In genomic region chr10:97479004-97479766, GRCm38 (mm10) we compare ENCODE assay signal across 8 mouse cellular contexts. TPM values are rescaled to one million over a fixed set of nuclear protein-coding genes. Genes with fewer than 3 reads are reported as not detected.
DNase-seq lines count a peak whose midpoint lies in the region; ATAC-seq and TF ChIP-seq lines count a peak whose summit lies in the region.

Gene Dcn (plus strand): TSS chr10:97479609.

- H3K27ac ChIP-seq in forebrain, embryonic 10.5 days, result peak within 1 kb of the TSS; percentile 76
- peak within 1 kb of the TSS; percentile 75 for H3K27ac ChIP-seq in heart, embryonic 16.5 days (ENCODE audit: low read length)
- peak within 1 kb of the TSS; percentile 79 for H3K27ac ChIP-seq in lung, embryonic 15.5 days

- H3K4me2 ChIP-seq in heart, embryonic 16.5 days (ENCODE audit: low read depth, low read length), result peak within 1 kb of the TSS; percentile 56
- peak within 1 kb of the TSS; percentile 48 for H3K4me2 ChIP-seq in lung, embryonic 15.5 days

- no peak within 1 kb of the TSS for H3K4me3 ChIP-seq in lung, adult 2 months (replicated peaks; ENCODE audit: extremely low read depth, low read depth, low read length)
- peak within 1 kb of the TSS; percentile 16; the same call in 1 of the 2 replicates for H3K4me3 ChIP-seq in forebrain, embryonic 10.5 days
- H3K4me3 ChIP-seq in heart, embryonic 16.5 days (ENCODE audit: low read length), result peak within 1 kb of the TSS; percentile 40
- peak within 1 kb of the TSS; percentile 23 for H3K4me3 ChIP-seq in lung, embryonic 15.5 days

- H3K36me3 ChIP-seq in forebrain, embryonic 10.5 days (replicated peaks), result no peaks in the 10 kb centered on the region
- no peaks in the 10 kb centered on the region for H3K36me3 ChIP-seq in heart, embryonic 16.5 days (ENCODE audit: control insufficient read depth, insufficient read depth)
- H3K36me3 ChIP-seq in lung, embryonic 15.5 days, result no peaks in the 10 kb centered on the region

- WGBS in lung, adult 2 months, result 13% methylated on average over 7 of the region's 7 CpGs
- 9% methylated on average over 7 of the region's 7 CpGs for WGBS in forebrain, embryonic 10.5 days
- WGBS in heart, embryonic 16.5 days, result 15% methylated on average over 7 of the region's 7 CpGs
- WGBS in large intestine, adult 2 months, result 23% methylated on average over 7 of the region's 7 CpGs
- 11% methylated on average over 7 of the region's 7 CpGs for WGBS in lung, embryonic 15.5 days

- peak within 1 kb of the TSS; percentile 65 for H3K9ac ChIP-seq in heart, embryonic 16.5 days (ENCODE audit: low read length)
- peak within 1 kb of the TSS; percentile 24 for H3K9ac ChIP-seq in lung, embryonic 15.5 days

- no peaks in the 10 kb centered on the region for H3K4me1 ChIP-seq in lung, adult 2 months (ENCODE audit: control insufficient read depth, insufficient read depth, low read length)
- peaks cover 38% of the 10 kb centered on the region for H3K4me1 ChIP-seq in forebrain, embryonic 10.5 days
- H3K4me1 ChIP-seq in heart, embryonic 16.5 days (ENCODE audit: control insufficient read depth, insufficient read depth, low read length), result 0 out of 2 replicates have a peak, but pooled peaks cover 2% of the 10 kb centered on the region
- peaks cover 11% of the 10 kb centered on the region for H3K4me1 ChIP-seq in lung, embryonic 15.5 days

- ATAC-seq in heart, embryonic 16.5 days (replicated peaks; ENCODE audit: extremely low read depth, insufficient read depth, low FRiP score), result peak; percentile 75
- ATAC-seq in lung, embryonic 15.5 days (ENCODE audit: borderline replicate concordance, extremely low read depth, low FRiP score, low TSS enrichment), result peak; percentile 72

- no peak for TF ChIP-seq CTCF in lung, adult 2 months (IDR thresholded peaks at IDR 0.05; ENCODE audit: insufficient read depth, low read length)

- DNase-seq in lung, adult 2 months, result no peak
- DNase-seq in lung, postnatal 14 days, result no peak
- DNase-seq in forebrain, embryonic 10.5 days (ENCODE audit: extremely low spot score, low spot score), result peak; percentile 46
- DNase-seq in large intestine, adult 2 months (ENCODE audit: low read depth, low spot score), result no peak
- peak; percentile 43 for DNase-seq in testis, postnatal 10 days (ENCODE audit: low spot score)
- DNase-seq in spleen, postnatal 4 days (ENCODE audit: low spot score in 2 of 2), result no peak

- H3K9me3 ChIP-seq in forebrain, embryonic 10.5 days, result no peaks in the 10 kb centered on the region
- no peaks in the 10 kb centered on the region for H3K9me3 ChIP-seq in heart, embryonic 16.5 days (replicated peaks; ENCODE audit: control insufficient read depth, low read length)
- H3K9me3 ChIP-seq in lung, embryonic 15.5 days, result no peaks in the 10 kb centered on the region

- TF ChIP-seq POLR2A in lung, adult 2 months (IDR thresholded peaks at IDR 0.05; ENCODE audit: borderline replicate concordance, extremely low read depth, low read depth, low read length), result no peak

- H3K27me3 ChIP-seq in forebrain, embryonic 10.5 days (ENCODE audit: poor library complexity, severe bottlenecking), result no peaks in the 10 kb centered on the region
- no peaks in the 10 kb centered on the region for H3K27me3 ChIP-seq in heart, embryonic 16.5 days (ENCODE audit: control insufficient read depth, insufficient read depth, low read length)
- no peaks in the 10 kb centered on the region for H3K27me3 ChIP-seq in lung, embryonic 15.5 days

RNA-seq across cellular contexts. Expression of gene Dcn, which starts in this region (rescaled TPM):
- 105 and 154 TPM in 2 replicates for polyA plus RNA-seq in lung, adult 2 months (2012; rRNA removed)
- 3.3 and 4.5 TPM in 2 replicates for polyA plus RNA-seq in forebrain, embryonic 10.5 days (2016; fragmentation: Nextera tagmentation; extraction: Ambion mirVana)
- polyA plus RNA-seq in heart, embryonic 16.5 days (2015; fragmentation: Nextera tagmentation; extraction: Ambion mirVana), result 314 and 356 TPM in 2 replicates
- polyA plus RNA-seq in large intestine, adult 2 months (2012; rRNA removed), result 175 and 192 TPM in 2 replicates
- 165 and 210 TPM in 2 replicates for polyA plus RNA-seq in lung, embryonic 15.5 days (2015; fragmentation: Nextera tagmentation; extraction: Ambion mirVana)

Comparison
In these comparisons a context has a peak if more than half of its experiments do, and no peak if none do; other contexts are left out.
1. RNA of gene Dcn (polyA plus RNA-seq): 314 to 356 TPM in heart, embryonic 16.5 days, 165 to 210 TPM in lung, embryonic 15.5 days, 175 to 192 TPM in large intestine, adult 2 months and 105 to 154 TPM in lung, adult 2 months; 3.3 to 4.5 TPM in forebrain, embryonic 10.5 days; every median in the first group is over 10 times any median in the second.
2. DNase-seq: peak in forebrain, embryonic 10.5 days (single experiment) and testis, postnatal 10 days (single experiment); none in lung, adult 2 months (single experiment), lung, postnatal 14 days (single experiment), large intestine, adult 2 months (single experiment) and spleen, postnatal 4 days (0 of 2).
3. Peak in every context shown above with its lines, with median percentiles within 50 percentile points of each other: H3K27ac ChIP-seq.